Mouse (Mus musculus): ENCODE results near the gene Gimap4.

DNA sequence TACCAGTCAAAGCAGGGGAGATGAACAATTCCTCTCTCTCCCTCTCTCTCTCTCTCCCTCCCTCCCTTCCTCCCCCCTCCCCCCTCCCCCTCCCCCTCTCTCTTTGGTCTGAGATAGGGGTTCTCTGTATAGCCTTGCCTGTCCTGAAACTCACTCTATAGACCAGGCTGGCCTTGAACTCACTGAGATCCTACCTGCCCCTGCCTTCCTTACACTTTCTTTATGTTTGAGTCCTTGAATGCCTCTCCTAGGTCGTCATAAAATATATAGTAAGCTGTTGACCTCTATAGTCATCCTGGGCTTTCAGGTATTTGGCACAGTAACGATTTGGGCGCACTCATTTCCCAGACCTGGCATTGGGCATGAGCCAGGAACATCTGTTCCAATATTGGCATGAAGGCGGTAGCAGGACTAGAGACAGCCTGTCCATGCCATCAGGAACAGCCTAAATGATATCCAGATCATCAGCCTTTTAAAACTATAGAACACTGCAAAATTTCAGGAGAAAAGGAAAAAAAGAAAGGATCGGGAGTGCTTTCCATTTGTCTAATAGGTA, 7.4 kb upstream of the Gimap4 start:
- TF ChIP-seq CTCF (IDR thresholded peaks at IDR 0.05) (no peak), POLR2A (IDR thresholded peaks at IDR 0.05; ENCODE audit: insufficient read depth, low read depth, low read length) (no peak)
